Mouse (Mus musculus): ENCODE measurements around the gene Sec22b.

- TF ChIP-seq POLR2A (IDR thresholded peaks at IDR 0.05; ENCODE audit: insufficient read depth, low read length) = no peak
- no peak for TF ChIP-seq EP300 (IDR thresholded peaks at IDR 0.05; ENCODE audit: insufficient read depth, low read depth, low read length)
Observed at GRCm38 (mm10) chr3:97851803-97852202, 49.2 kb upstream of the Sec22b start.

Data from ES-Bruce4 (cell line).